In genomic region chr6:5167051-5167677, GRCm38 (mm10) we compare ENCODE assay signal across 10 mouse cellular contexts. TPM values are rescaled to one million over a fixed set of nuclear protein-coding genes. Genes with fewer than 3 reads are reported as not detected.
A peak's percentile ranks its signal among the peaks of the same experiment; 100 is the strongest.
DNase-seq lines count a peak whose midpoint lies in the region; ATAC-seq and TF ChIP-seq lines count a peak whose summit lies in the region.
"Had no signal": no experiment of that assay in that cellular context is flagged by ENCODE, and none has a peak within 500 bp of the region (broad histone marks: within the 10 kb centered on the region; RNA-seq: fewer than 3 reads in every experiment).

No protein-coding gene starts in this region.

- no peak for TF ChIP-seq CTCF in lung, adult 2 months (IDR thresholded peaks at IDR 0.05; ENCODE audit: insufficient read depth, low read length)
- TF ChIP-seq CTCF in liver, embryonic 14.5 days (IDR thresholded peaks at IDR 0.05; ENCODE audit: low read depth): no peak

- H3K9ac ChIP-seq in liver, embryonic 14.5 days (replicated peaks): peak overlapping the region; percentile 4; the same call in 1 of the 2 replicates
- no peak overlapping the region for H3K9ac ChIP-seq in neural tube, embryonic 14.5 days (replicated peaks; ENCODE audit: low read depth, low read length)
- H3K9ac ChIP-seq: lung, embryonic 15.5 days had no signal

- H3K27me3 ChIP-seq in heart, embryonic 10.5 days (ENCODE audit: insufficient read depth, poor library complexity, severe bottlenecking): no peaks in the 10 kb centered on the region
- no peaks in the 10 kb centered on the region for H3K27me3 ChIP-seq in liver, embryonic 14.5 days (ENCODE audit: control insufficient read depth, insufficient read depth, low read length)
- no peaks in the 10 kb centered on the region for H3K27me3 ChIP-seq in neural tube, embryonic 14.5 days (ENCODE audit: control insufficient read depth, insufficient read depth, low read length)
- H3K27me3 ChIP-seq: lung, embryonic 15.5 days had no signal

- peak overlapping the region; percentile 56 for H3K4me2 ChIP-seq in liver, embryonic 14.5 days (ENCODE audit: low read depth)
- H3K4me2 ChIP-seq in neural tube, embryonic 14.5 days (ENCODE audit: low read depth, low read length): peak overlapping the region; percentile 1; the same call in 1 of the 2 replicates
- H3K4me2 ChIP-seq: lung, embryonic 15.5 days had no signal

- no peak for ATAC-seq in liver, embryonic 14.5 days (ENCODE audit: insufficient read depth)
- ATAC-seq in neural tube, embryonic 14.5 days (ENCODE audit: low read depth): no peak

- WGBS in lung, adult 2 months: 33% methylated on average over 14 of the region's 14 CpGs
- WGBS in heart, embryonic 10.5 days: 40% methylated on average over 14 of the region's 14 CpGs
- WGBS in liver, embryonic 14.5 days (ENCODE audit: insufficient replicate concordance): 9% methylated on average over 14 of the region's 14 CpGs
- 34% methylated on average over 14 of the region's 14 CpGs for WGBS in neural tube, embryonic 14.5 days

- H3K4me1 ChIP-seq in lung, adult 2 months (ENCODE audit: control insufficient read depth, insufficient read depth, low read length): peaks cover 3% of the 10 kb centered on the region; the same call in 1 of the 2 replicates
- peaks cover 12% of the 10 kb centered on the region; the same call in 1 of the 2 replicates for H3K4me1 ChIP-seq in heart, embryonic 10.5 days
- peaks cover 11 to 24% of the 10 kb centered on the region in 2 experiments for H3K4me1 ChIP-seq in liver, embryonic 14.5 days (replicated peaks; ENCODE audit: control insufficient read depth in 2 of 2, insufficient read depth in 2 of 2, low read length in 1 of 2)
- H3K4me1 ChIP-seq in neural tube, embryonic 14.5 days (ENCODE audit: control insufficient read depth, insufficient read depth, low read length): no peaks in the 10 kb centered on the region

- H3K9me3 ChIP-seq in heart, embryonic 10.5 days: no peaks in the 10 kb centered on the region
- no peaks in the 10 kb centered on the region for H3K9me3 ChIP-seq in liver, embryonic 14.5 days (ENCODE audit: control insufficient read depth, low read length)
- H3K9me3 ChIP-seq in neural tube, embryonic 14.5 days (ENCODE audit: control insufficient read depth, low read length): no peaks in the 10 kb centered on the region
- H3K9me3 ChIP-seq: lung, embryonic 15.5 days had no signal

- TF ChIP-seq EP300 in liver, embryonic 14.5 days (IDR thresholded peaks at IDR 0.05; ENCODE audit: low read depth): no peak

- peak overlapping the region; percentile 56 for H3K4me3 ChIP-seq in lung, adult 2 months (replicated peaks; ENCODE audit: extremely low read depth, low read depth, low read length)
- H3K4me3 ChIP-seq in heart, embryonic 10.5 days: no peak overlapping the region
- H3K4me3 ChIP-seq in liver, embryonic 14.5 days (ENCODE audit: insufficient read depth in 1 of 2, low read depth in 2 of 2, low read length in 2 of 2): peak overlapping the region in 1 of 2 experiments; percentile 7; a peak in 1 of 4 replicates
- H3K4me3 ChIP-seq in neural tube, embryonic 14.5 days (ENCODE audit: low read depth, low read length): no peak overlapping the region
- H3K4me3 ChIP-seq: erythroblast, embryonic 14.5 days; lung, embryonic 15.5 days had no signal

- no peak for TF ChIP-seq POLR2A in lung, adult 2 months (IDR thresholded peaks at IDR 0.05; ENCODE audit: borderline replicate concordance, extremely low read depth, low read depth, low read length)

- H3K36me3 ChIP-seq in heart, embryonic 10.5 days: no peaks in the 10 kb centered on the region
- H3K36me3 ChIP-seq in liver, embryonic 14.5 days (replicated peaks; ENCODE audit: control insufficient read depth, insufficient read depth, low read depth): no peaks in the 10 kb centered on the region
- H3K36me3 ChIP-seq in neural tube, embryonic 14.5 days (ENCODE audit: control insufficient read depth, insufficient read depth, low read length): no peaks in the 10 kb centered on the region
- H3K36me3 ChIP-seq: lung, embryonic 15.5 days had no signal

- H3K27ac ChIP-seq in heart, embryonic 10.5 days: peak overlapping the region; percentile 42; the same call in 1 of the 2 replicates
- H3K27ac ChIP-seq in liver, embryonic 14.5 days: no peak overlapping the region
- no peak overlapping the region for H3K27ac ChIP-seq in neural tube, embryonic 14.5 days (ENCODE audit: low read depth, low read length)

- DNase-seq in lung, adult 2 months: no peak
- no peak for DNase-seq in lung, adult 18-20 months
- no peak for DNase-seq in heart, embryonic 10.5 days (ENCODE audit: low spot score)
- no peak for DNase-seq in liver, embryonic 14.5 days (ENCODE audit: low read depth in 3 of 3, low spot score in 3 of 3)
- DNase-seq in adrenal gland, adult 2 months: no peak
- no peak for DNase-seq in left cerebral cortex, adult 8-10 months (ENCODE audit: low spot score in 2 of 2)
- DNase-seq in layer of hippocampus, postnatal 25 days (ENCODE audit: extremely low spot score in 1 of 2, low spot score in 1 of 2): no peak

RNA-seq across cellular contexts. Expression of gene Pon1, which starts 26.6 kb away (rescaled TPM):
- 28.5 and 44.0 TPM in 2 replicates for polyA plus RNA-seq in lung, adult 2 months (2012; rRNA removed)
- 0.21 TPM in 1 of 2 replicates, not detected in the other for polyA plus RNA-seq in heart, embryonic 10.5 days (2016; fragmentation: Nextera tagmentation; extraction: Ambion mirVana)
- polyA plus RNA-seq in liver, embryonic 14.5 days (2012; rRNA removed): 1.9 and 2.0 TPM in 2 replicates
- 2.8 and 4.4 TPM in 2 replicates for polyA plus RNA-seq in liver, embryonic 14.5 days (2014; fragmentation: Nextera tagmentation; extraction: Ambion mirVana)
- polyA plus RNA-seq in neural tube, embryonic 14.5 days (2014; fragmentation: Nextera tagmentation; extraction: Ambion mirVana): not detected in 2 replicates
- 10 to 100 TPM; 12.6 to 19.6 TPM for total RNA-seq in adrenal gland, adult 2 months (2021)
- 0.35 and 1.6 TPM in 2 replicates for polyA plus RNA-seq in adrenal gland, adult 2 months (2012; rRNA removed)
- total RNA-seq in left cerebral cortex, adult 8-10 months (2022): not detected
- not detected for total RNA-seq in layer of hippocampus, postnatal 25 days (2021)
- polyA plus RNA-seq: erythroblast, embryonic 14.5 days; lung, embryonic 15.5 days had no signal
